Comparison of ENCODE assay signal across 13 mouse cellular contexts in the genomic region with DNA sequence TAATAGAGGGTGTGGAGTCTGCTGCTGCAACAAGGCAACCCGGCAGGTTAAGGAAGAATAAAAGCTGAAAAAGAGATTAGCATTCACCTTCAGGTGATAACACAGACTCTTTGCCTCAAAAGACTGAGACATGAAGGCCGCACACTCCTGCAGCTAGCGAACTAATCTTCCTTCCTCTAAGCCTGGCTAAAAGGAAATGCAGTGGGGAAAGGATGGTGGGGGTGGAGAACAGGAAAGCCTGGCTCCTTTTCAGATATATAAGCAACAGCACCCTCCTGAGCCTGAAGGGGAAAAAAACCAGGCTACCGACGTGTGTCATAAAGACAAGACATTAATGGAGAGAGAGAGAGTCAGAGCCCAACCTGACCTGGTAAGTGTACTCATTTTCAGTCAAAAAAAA.
A peak's percentile ranks its signal among the peaks of the same experiment; 100 is the strongest.
DNase-seq lines count a peak whose midpoint lies in the region; ATAC-seq and TF ChIP-seq lines count a peak whose summit lies in the region.
"Had no signal": no experiment of that assay in that cellular context is flagged by ENCODE, and none has a peak within 500 bp of the region (broad histone marks: within the 10 kb centered on the region; RNA-seq: fewer than 3 reads in every experiment).

No protein-coding gene starts in this region.

- H3K27me3 ChIP-seq in heart, embryonic 12.5 days (replicated peaks), result no peaks in the 10 kb centered on the region
- H3K27me3 ChIP-seq in lung, embryonic 16.5 days (ENCODE audit: control insufficient read depth, insufficient read depth, low read depth, low read length), result no peaks in the 10 kb centered on the region
- no peaks in the 10 kb centered on the region for H3K27me3 ChIP-seq in intestine, embryonic 16.5 days (replicated peaks; ENCODE audit: control insufficient read depth, insufficient read depth, low read length)
- no peaks in the 10 kb centered on the region for H3K27me3 ChIP-seq in forebrain, embryonic 15.5 days
- H3K27me3 ChIP-seq: embryonic facial prominence, embryonic 15.5 days had no signal

- peaks cover 4% of the 10 kb centered on the region; the same call in 1 of the 2 replicates for H3K4me1 ChIP-seq in heart, embryonic 12.5 days (replicated peaks)
- H3K4me1 ChIP-seq in lung, embryonic 16.5 days (replicated peaks; ENCODE audit: control insufficient read depth, insufficient read depth, low read length), result no peaks in the 10 kb centered on the region
- peaks cover 7% of the 10 kb centered on the region for H3K4me1 ChIP-seq in lung, adult 2 months (ENCODE audit: control insufficient read depth, insufficient read depth, low read length)
- H3K4me1 ChIP-seq in intestine, embryonic 16.5 days (ENCODE audit: control insufficient read depth, insufficient read depth, low read length), result no peaks in the 10 kb centered on the region
- peaks cover 21% of the 10 kb centered on the region for H3K4me1 ChIP-seq in forebrain, embryonic 15.5 days

- 0 out of 2 replicates have a peak, but pooled peaks have one; percentile 61 for ATAC-seq in heart, embryonic 12.5 days (ENCODE audit: insufficient number of reproducible peaks, low FRiP score)
- ATAC-seq in lung, embryonic 16.5 days (ENCODE audit: low read depth), result 0 out of 2 replicates have a peak, but pooled peaks have one; percentile 17
- ATAC-seq in intestine, embryonic 16.5 days, result peak; percentile 86
- ATAC-seq in forebrain, embryonic 15.5 days (replicated peaks), result no peak

- peaks cover 2% of the 10 kb centered on the region; the same call in 1 of the 2 replicates for H3K9me3 ChIP-seq in heart, embryonic 12.5 days (replicated peaks)
- no peaks in the 10 kb centered on the region; the same call in 1 of the 2 replicates for H3K9me3 ChIP-seq in lung, embryonic 16.5 days (ENCODE audit: control insufficient read depth, low read length)
- no peaks in the 10 kb centered on the region for H3K9me3 ChIP-seq in intestine, embryonic 16.5 days (ENCODE audit: control insufficient read depth, low read length)
- no peaks in the 10 kb centered on the region for H3K9me3 ChIP-seq in forebrain, embryonic 15.5 days
- H3K9me3 ChIP-seq: embryonic facial prominence, embryonic 15.5 days had no signal

- DNase-seq in heart, postnatal 36 days, result no peak
- DNase-seq in lung, adult 2 months, result no peak
- DNase-seq in ES-CJ7 (ENCODE audit: low read depth, low spot score), result peak; percentile 2
- no peak for DNase-seq in spleen, adult 12 weeks (ENCODE audit: low spot score)
- DNase-seq: cerebellum, postnatal 10 days; kidney, adult 18-20 months; thymus, postnatal 36 days had no signal

- H3K9ac ChIP-seq in heart, embryonic 12.5 days, result no peak overlapping the region
- H3K9ac ChIP-seq in lung, embryonic 16.5 days (ENCODE audit: low read length), result no peak overlapping the region
- H3K9ac ChIP-seq in intestine, embryonic 16.5 days (ENCODE audit: low read depth, low read length), result no peak overlapping the region
- H3K9ac ChIP-seq in forebrain, embryonic 15.5 days (replicated peaks), result no peak overlapping the region
- H3K9ac ChIP-seq: embryonic facial prominence, embryonic 15.5 days; liver, embryonic 14.5 days had no signal

- H3K4me3 ChIP-seq in heart, embryonic 12.5 days, result no peak overlapping the region
- H3K4me3 ChIP-seq in lung, embryonic 16.5 days (ENCODE audit: low read length), result no peak overlapping the region
- H3K4me3 ChIP-seq in lung, adult 2 months (replicated peaks; ENCODE audit: extremely low read depth, low read depth, low read length), result no peak overlapping the region
- no peak overlapping the region for H3K4me3 ChIP-seq in intestine, embryonic 16.5 days (ENCODE audit: low read length)
- no peak overlapping the region for H3K4me3 ChIP-seq in forebrain, embryonic 15.5 days
- H3K4me3 ChIP-seq: embryonic facial prominence, embryonic 15.5 days had no signal

- no peaks in the 10 kb centered on the region for H3K36me3 ChIP-seq in heart, embryonic 12.5 days
- no peaks in the 10 kb centered on the region for H3K36me3 ChIP-seq in lung, embryonic 16.5 days (ENCODE audit: control insufficient read depth, insufficient read depth, low read length)
- H3K36me3 ChIP-seq in intestine, embryonic 16.5 days (ENCODE audit: control insufficient read depth, insufficient read depth, low read length), result no peaks in the 10 kb centered on the region
- H3K36me3 ChIP-seq in forebrain, embryonic 15.5 days, result no peaks in the 10 kb centered on the region
- H3K36me3 ChIP-seq: embryonic facial prominence, embryonic 15.5 days had no signal

- no peak overlapping the region for H3K27ac ChIP-seq in heart, embryonic 12.5 days (ENCODE audit: poor library complexity, severe bottlenecking)
- no peak overlapping the region for H3K27ac ChIP-seq in lung, embryonic 16.5 days (ENCODE audit: low read length)
- H3K27ac ChIP-seq in intestine, embryonic 16.5 days (ENCODE audit: low read length), result no peak overlapping the region
- no peak overlapping the region for H3K27ac ChIP-seq in forebrain, embryonic 15.5 days (replicated peaks)
- H3K27ac ChIP-seq: embryonic facial prominence, embryonic 15.5 days; liver, embryonic 14.5 days had no signal

- TF ChIP-seq POLR2A in lung, adult 2 months (IDR thresholded peaks at IDR 0.05; ENCODE audit: borderline replicate concordance, extremely low read depth, low read depth, low read length), result no peak

- TF ChIP-seq CTCF in lung, adult 2 months (IDR thresholded peaks at IDR 0.05; ENCODE audit: insufficient read depth, low read length), result no peak

- 36% methylated on average over 5 of the region's 5 CpGs for WGBS in heart, embryonic 12.5 days
- WGBS in lung, embryonic 16.5 days, result 47% methylated on average over 5 of the region's 5 CpGs
- 35% methylated on average over 5 of the region's 5 CpGs for WGBS in lung, adult 2 months
- 40% methylated on average over 5 of the region's 5 CpGs for WGBS in intestine, embryonic 16.5 days
- 44% methylated on average over 5 of the region's 5 CpGs for WGBS in forebrain, embryonic 15.5 days

- intact Hi-C loops in heart, postnatal 36 days (cut with DNase I), result no loop called here

- H3K4me2 ChIP-seq in heart, embryonic 12.5 days, result no peak overlapping the region
- no peak overlapping the region for H3K4me2 ChIP-seq in lung, embryonic 16.5 days (ENCODE audit: low read depth, low read length)
- no peak overlapping the region for H3K4me2 ChIP-seq in intestine, embryonic 16.5 days (ENCODE audit: low read depth, low read length)
- no peak overlapping the region for H3K4me2 ChIP-seq in forebrain, embryonic 15.5 days (replicated peaks)
- H3K4me2 ChIP-seq: embryonic facial prominence, embryonic 15.5 days had no signal
